Mouse (Mus musculus): ENCODE results near the gene Maml3. TPM values are rescaled to one million over a fixed set of nuclear protein-coding genes. Genes with fewer than 3 reads are reported as not detected.

Gene Maml3
- polyA plus RNA-seq, 1 experiment, result 2.2 TPM

GRCm38 (mm10) chr3:51668607-51669006 lies 436.3 kb downstream of the Maml3 start:
- peaks cover 13% of the 10 kb centered on the region for H3K4me1 ChIP-seq (ENCODE audit: control insufficient read depth, insufficient read depth, low read length)
- TF ChIP-seq POLR2A (IDR thresholded peaks at IDR 0.05; ENCODE audit: borderline replicate concordance, low read depth, low read length), result no peak
- TF ChIP-seq CTCF (IDR thresholded peaks at IDR 0.05; ENCODE audit: low read depth, low read length), result no peak
- no peak overlapping the region for H3K27ac ChIP-seq (ENCODE audit: insufficient read depth, low read depth, low read length)
- no peak overlapping the region for H3K4me3 ChIP-seq (ENCODE audit: insufficient read depth, low read length)

- no peak overlapping the region; the same call in 1 of the 2 replicates for H3K4me3 ChIP-seq (ENCODE audit: insufficient read depth, low read length)
- peak overlapping the region; percentile 40; the same call in 1 of the 2 replicates for H3K27ac ChIP-seq (ENCODE audit: insufficient read depth, low read depth, low read length)
- peaks cover 37% of the 10 kb centered on the region for H3K4me1 ChIP-seq (ENCODE audit: control insufficient read depth, insufficient read depth, low read length)
- no peak for TF ChIP-seq POLR2A (IDR thresholded peaks at IDR 0.05; ENCODE audit: borderline replicate concordance, low read depth, low read length)
- TF ChIP-seq CTCF (IDR thresholded peaks at IDR 0.05; ENCODE audit: low read depth, low read length), result no peak
Measured at GRCm38 (mm10) chr3:51662557-51662956, 442.3 kb downstream of the Maml3 start.

GRCm38 (mm10) chr3:51661880-51662550 lies 442.9 kb downstream of the Maml3 start:
- H3K27ac ChIP-seq (ENCODE audit: insufficient read depth, low read depth, low read length), result no peak overlapping the region
- H3K4me3 ChIP-seq (ENCODE audit: insufficient read depth, low read length), result no peak overlapping the region
- H3K4me1 ChIP-seq (ENCODE audit: control insufficient read depth, insufficient read depth, low read length), result peaks cover 37% of the 10 kb centered on the region
- TF ChIP-seq POLR2A (IDR thresholded peaks at IDR 0.05; ENCODE audit: borderline replicate concordance, low read depth, low read length) (no peak), CTCF (IDR thresholded peaks at IDR 0.05; ENCODE audit: low read depth, low read length) (no peak)

GRCm38 (mm10) chr3:51661376-51661775 lies 443.5 kb downstream of the Maml3 start:
- no peak overlapping the region for H3K27ac ChIP-seq (ENCODE audit: insufficient read depth, low read depth, low read length)
- no peak overlapping the region for H3K4me3 ChIP-seq (ENCODE audit: insufficient read depth, low read length)
- H3K4me1 ChIP-seq (ENCODE audit: control insufficient read depth, insufficient read depth, low read length), result peaks cover 37% of the 10 kb centered on the region
- TF ChIP-seq POLR2A (IDR thresholded peaks at IDR 0.05; ENCODE audit: borderline replicate concordance, low read depth, low read length) (no peak), CTCF (IDR thresholded peaks at IDR 0.05; ENCODE audit: low read depth, low read length) (no peak)

- Histone ChIP-seq H3K27ac (ENCODE audit: insufficient read depth, low read depth, low read length) (no peak overlapping the region), H3K4me3 (ENCODE audit: insufficient read depth, low read length) (no peak overlapping the region), H3K4me1 (ENCODE audit: control insufficient read depth, insufficient read depth, low read length) (peaks cover 37% of the 10 kb centered on the region)
- TF ChIP-seq CTCF (IDR thresholded peaks at IDR 0.05; ENCODE audit: low read depth, low read length) (no peak), POLR2A (IDR thresholded peaks at IDR 0.05; ENCODE audit: borderline replicate concordance, low read depth, low read length) (no peak)
Measured at GRCm38 (mm10) chr3:51660821-51661276, 444.0 kb downstream of the Maml3 start.

- peaks cover 37% of the 10 kb centered on the region for H3K4me1 ChIP-seq (ENCODE audit: control insufficient read depth, insufficient read depth, low read length)
Measured at GRCm38 (mm10) chr3:51660060-51660459, 444.8 kb downstream of the Maml3 start, which contains the start of gene Mgst2. TSS of gene Mgst2 (plus strand) at chr3:51660360.

GRCm38 (mm10) chr3:51659415-51659814 lies 445.5 kb downstream of the Maml3 start:
- no peak overlapping the region for H3K27ac ChIP-seq (ENCODE audit: insufficient read depth, low read depth, low read length)
- TF ChIP-seq CTCF (IDR thresholded peaks at IDR 0.05; ENCODE audit: low read depth, low read length) (no peak), POLR2A (IDR thresholded peaks at IDR 0.05; ENCODE audit: borderline replicate concordance, low read depth, low read length) (no peak)
- H3K4me1 ChIP-seq (ENCODE audit: control insufficient read depth, insufficient read depth, low read length), result peaks cover 42% of the 10 kb centered on the region
- no peak overlapping the region for H3K4me3 ChIP-seq (ENCODE audit: insufficient read depth, low read length)

More at GRCm38 (mm10) chr3:51660060-51660459, 444.8 kb downstream of the Maml3 start, which contains the start of gene Mgst2:
- H3K27ac ChIP-seq (ENCODE audit: insufficient read depth, low read depth, low read length), result no peak within 1 kb of the TSS
- no peak for TF ChIP-seq POLR2A (IDR thresholded peaks at IDR 0.05; ENCODE audit: borderline replicate concordance, low read depth, low read length)
- TF ChIP-seq CTCF (IDR thresholded peaks at IDR 0.05; ENCODE audit: low read depth, low read length), result no peak
- H3K4me3 ChIP-seq (ENCODE audit: insufficient read depth, low read length), result no peak within 1 kb of the TSS

- Histone ChIP-seq H3K4me1 (ENCODE audit: control insufficient read depth, insufficient read depth, low read length) (peaks cover 27% of the 10 kb centered on the region), H3K27ac (ENCODE audit: insufficient read depth, low read depth, low read length) (0 out of 2 replicates have a peak overlapping the region, but pooled peaks have one; percentile 12), H3K4me3 (ENCODE audit: insufficient read depth, low read length) (no peak overlapping the region)
- TF ChIP-seq POLR2A (IDR thresholded peaks at IDR 0.05; ENCODE audit: borderline replicate concordance, low read depth, low read length), result no peak
- TF ChIP-seq CTCF (IDR thresholded peaks at IDR 0.05; ENCODE audit: low read depth, low read length), result no peak
Measured at GRCm38 (mm10) chr3:51654303-51655055, 450.4 kb downstream of the Maml3 start.

GRCm38 (mm10) chr3:51652701-51653100 lies 452.2 kb downstream of the Maml3 start:
- Histone ChIP-seq H3K4me3 (ENCODE audit: insufficient read depth, low read length) (peak overlapping the region; percentile 35), H3K4me1 (ENCODE audit: control insufficient read depth, insufficient read depth, low read length) (peaks cover 32% of the 10 kb centered on the region), H3K27ac (ENCODE audit: insufficient read depth, low read depth, low read length) (peak overlapping the region; percentile 97)
- TF ChIP-seq CTCF (IDR thresholded peaks at IDR 0.05; ENCODE audit: low read depth, low read length) (no peak), POLR2A (IDR thresholded peaks at IDR 0.05; ENCODE audit: borderline replicate concordance, low read depth, low read length) (peak; percentile 62; the same call in 1 of the 2 replicates)
